Mouse (Mus musculus) kidney, embryonic 14.5 days (tissue): ENCODE measurements around the gene Spsb4. TPM values are rescaled to one million over a fixed set of nuclear protein-coding genes. Genes with fewer than 3 reads are reported as not detected.

Source experiments
- ATAC-seq: fragments of 200-750 bp; cut with Nextera tagmentation; 2 replicates; pipeline ENCODE4 v1.8.0; 2017; ENCODE audit warnings: moderate number of reproducible peaks, mild to moderate bottlenecking, moderate TSS enrichment, moderate library complexity; ENCODE audit not compliant: low FRiP score, low TSS enrichment
- H3K27ac ChIP-seq: fragments of 300-500 bp; sonication (generic); 2 replicates; pipeline ENCODE4 v1.5.1; 2014; ENCODE audit warnings: low read depth, mild to moderate bottlenecking, low read length, moderate library complexity, mixed read lengths
- H3K27me3 ChIP-seq: fragments of 300-500 bp; sonication (generic); 2 replicates; pipeline ENCODE4 v1.6.1; 2014; ENCODE audit warnings: mild to moderate bottlenecking, low read length; ENCODE audit not compliant: control insufficient read depth, insufficient read depth
- H3K36me3 ChIP-seq: fragments of 300-500 bp; sonication (generic); 2 replicates; pipeline ENCODE4 v1.6.1; 2014; ENCODE audit warnings: low read length, mixed read lengths; ENCODE audit not compliant: control insufficient read depth, insufficient read depth
- H3K4me1 ChIP-seq: fragments of 300-500 bp; sonication (generic); 2 replicates; pipeline ENCODE4 v1.6.1; 2014; ENCODE audit warnings: low read length, mixed read lengths; ENCODE audit not compliant: control insufficient read depth, insufficient read depth
- H3K4me2 ChIP-seq: fragments of 300-500 bp; sonication (generic); replicated peaks from 2 replicates; pipeline ENCODE4 v1.6.1; 2014; ENCODE audit warnings: low read depth, mild to moderate bottlenecking, low read length
- H3K4me3 ChIP-seq: fragments of 300-500 bp; sonication (generic); 2 replicates; pipeline ENCODE4 v1.5.1; 2014; ENCODE audit warnings: mild to moderate bottlenecking, low read length
- H3K9ac ChIP-seq: fragments of 300-500 bp; sonication (generic); 2 replicates; pipeline ENCODE4 v1.6.1; 2014; ENCODE audit warnings: low read depth, mild to moderate bottlenecking, low read length, moderate library complexity
- H3K9me3 ChIP-seq: fragments of 300-500 bp; sonication (generic); 2 replicates; pipeline ENCODE4 v1.6.1; 2016; ENCODE audit warnings: low read length; ENCODE audit not compliant: control insufficient read depth
- WGBS: fragments of 180-500 bp; shearing (Covaris S2); extraction: QIAGEN DNeasy Blood & Tissue Kit; methylation state at CpG from one replicate; pipeline ENCODE4 v1.1.7; 2014; 5-methylcytosine and 5-hydroxymethylcytosine counted together
- polyA plus RNA-seq: library from polyadenylated mRNA; unstranded; fragments of >200 nt; fragmentation: Nextera tagmentation; extraction: Ambion mirVana; gene quantifications from 2 replicates; pipeline ENCODE4 v1.2.1, GENCODE M21; 2014

The Spsb4 gene
- polyA plus RNA-seq, 1 experiment from 2014 or later: 55.6 TPM

DNA sequence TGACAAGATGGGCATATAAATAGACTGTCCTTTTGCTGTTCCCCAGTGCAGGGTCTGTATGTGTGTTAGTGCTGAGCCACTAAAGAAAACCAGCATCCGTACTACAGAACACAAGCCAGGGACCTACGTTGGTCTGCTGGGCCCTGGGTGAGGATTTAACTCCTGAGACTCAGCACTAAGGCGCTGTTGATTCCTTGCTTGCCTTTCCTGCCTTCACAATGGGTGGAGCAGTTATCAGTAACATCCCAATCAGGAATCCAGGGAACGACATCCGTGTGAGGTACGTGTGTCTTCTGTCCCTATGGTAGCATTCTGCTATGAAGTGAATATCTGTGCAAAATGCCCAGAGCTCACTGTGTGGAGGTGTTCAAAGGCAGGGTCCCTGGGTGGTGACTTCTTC is 8.2 kb downstream of the Spsb4 start:
- Histone ChIP-seq H3K9ac (no peak overlapping the region), H3K4me1 (peaks cover 27% of the 10 kb centered on the region), H3K27me3 (no peaks in the 10 kb centered on the region), H3K4me2 (no peak overlapping the region), H3K36me3 (peaks cover 3% of the 10 kb centered on the region; the same call in 1 of the 2 replicates), H3K27ac (no peak overlapping the region), H3K9me3 (no peaks in the 10 kb centered on the region; the same call in 1 of the 2 replicates), H3K4me3 (no peak overlapping the region)
- no peak for ATAC-seq
- WGBS: 90% methylated on average over 6 of the region's 6 CpGs

DNA sequence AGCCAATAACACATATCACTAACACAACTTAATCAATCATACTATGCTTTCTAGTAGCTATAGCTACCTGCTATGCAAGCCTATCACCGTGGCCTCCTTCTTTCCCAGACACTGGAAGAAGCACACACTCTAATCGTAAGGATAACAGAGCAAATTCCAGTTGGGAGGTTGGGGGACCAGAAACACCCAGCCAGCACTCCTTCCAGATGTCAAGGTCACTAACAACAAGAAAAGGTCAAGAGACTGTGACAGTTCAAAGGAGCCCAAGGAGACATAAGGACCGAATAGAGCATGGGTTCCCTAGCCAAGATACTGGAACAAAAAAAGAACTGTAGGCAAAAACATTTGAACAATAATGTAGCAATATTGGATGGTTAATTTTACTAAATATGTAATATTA is 13.9 kb downstream of the Spsb4 start:
- H3K27me3 ChIP-seq: no peaks in the 10 kb centered on the region
- peaks cover 3% of the 10 kb centered on the region; the same call in 1 of the 2 replicates for H3K36me3 ChIP-seq
- H3K9ac ChIP-seq: no peak overlapping the region
- WGBS: 40% methylated on average over 3 of the region's 3 CpGs
- ATAC-seq: no peak
- no peak overlapping the region for H3K4me2 ChIP-seq
- no peaks in the 10 kb centered on the region; the same call in 1 of the 2 replicates for H3K9me3 ChIP-seq
- H3K4me1 ChIP-seq: peaks cover 2% of the 10 kb centered on the region; the same call in 1 of the 2 replicates
- no peak overlapping the region for H3K4me3 ChIP-seq
- H3K27ac ChIP-seq: no peak overlapping the region

DNA sequence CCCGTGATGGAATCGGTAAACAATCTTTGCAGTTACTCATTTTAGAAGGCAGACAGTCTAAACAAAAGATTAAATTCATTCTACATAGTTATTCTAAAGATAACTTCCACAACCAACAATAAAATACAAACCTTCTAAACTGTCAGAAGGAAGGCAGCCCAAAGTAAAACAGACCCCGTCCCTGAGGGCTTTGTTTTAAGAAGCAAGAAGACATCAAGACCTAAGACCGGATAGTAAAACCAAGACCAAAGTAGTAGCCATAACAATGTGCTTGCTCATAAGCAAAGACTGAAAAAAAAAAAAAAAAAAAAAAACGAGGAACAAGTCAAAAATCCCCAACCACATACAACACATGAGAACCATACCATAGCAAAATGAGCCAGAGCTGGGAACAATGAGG is 15.5 kb downstream of the Spsb4 start:
- 50% methylated on average over 5 of the region's 5 CpGs for WGBS
- H3K9me3 ChIP-seq: no peaks in the 10 kb centered on the region; the same call in 1 of the 2 replicates
- H3K4me2 ChIP-seq: no peak overlapping the region
- no peak overlapping the region for H3K27ac ChIP-seq
- H3K4me1 ChIP-seq: peaks cover 2% of the 10 kb centered on the region; the same call in 1 of the 2 replicates
- peaks cover 3% of the 10 kb centered on the region; the same call in 1 of the 2 replicates for H3K36me3 ChIP-seq
- ATAC-seq: no peak
- H3K4me3 ChIP-seq: no peak overlapping the region
- no peak overlapping the region for H3K9ac ChIP-seq
- H3K27me3 ChIP-seq: no peaks in the 10 kb centered on the region

DNA sequence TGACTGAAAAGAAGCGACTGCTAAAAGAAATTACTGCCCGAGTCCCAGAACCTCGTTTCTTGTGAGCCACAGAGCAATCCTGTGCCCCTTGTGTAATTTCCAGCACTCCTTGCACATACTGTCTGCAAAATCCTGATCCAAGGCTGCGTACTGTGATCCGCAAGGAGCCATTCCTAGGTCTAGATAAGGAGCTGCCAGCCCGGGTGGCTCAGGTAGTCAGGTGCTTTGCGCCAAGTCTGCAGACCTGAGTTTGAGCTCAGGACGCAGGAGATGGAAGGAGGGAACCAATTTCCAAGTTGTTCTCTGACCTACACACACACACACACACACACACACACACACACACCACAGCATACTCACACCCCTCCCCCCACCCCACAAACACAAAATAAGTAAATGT is 16.0 kb downstream of the Spsb4 start:
- no peak overlapping the region for H3K4me3 ChIP-seq
- H3K4me2 ChIP-seq: no peak overlapping the region
- H3K27ac ChIP-seq: no peak overlapping the region
- H3K9me3 ChIP-seq: no peaks in the 10 kb centered on the region
- no peak overlapping the region for H3K9ac ChIP-seq
- H3K27me3 ChIP-seq: no peaks in the 10 kb centered on the region
- no peak for ATAC-seq
- no peaks in the 10 kb centered on the region; the same call in 1 of the 2 replicates for H3K36me3 ChIP-seq
- WGBS: 77% methylated on average over 8 of the region's 8 CpGs
- H3K4me1 ChIP-seq: peaks cover 2% of the 10 kb centered on the region; the same call in 1 of the 2 replicates

- 61% methylated on average over 7 of the region's 7 CpGs for WGBS
- Histone ChIP-seq H3K27me3 (no peaks in the 10 kb centered on the region), H3K9me3 (no peaks in the 10 kb centered on the region), H3K4me2 (no peak overlapping the region), H3K36me3 (no peaks in the 10 kb centered on the region), H3K9ac (no peak overlapping the region), H3K27ac (no peak overlapping the region), H3K4me1 (peaks cover 2% of the 10 kb centered on the region; the same call in 1 of the 2 replicates), H3K4me3 (no peak overlapping the region)
- no peak for ATAC-seq
These were observed 16.6 kb downstream of the Spsb4 start for GRCm38 (mm10) chr9:97002025-97002424.

GRCm38 (mm10) chr9:97001458-97001857 is 17.2 kb downstream of the Spsb4 start:
- no peak overlapping the region for H3K27ac ChIP-seq
- WGBS: 77% methylated on average over 10 of the region's 10 CpGs
- no peak for ATAC-seq
- no peak overlapping the region for H3K4me3 ChIP-seq
- H3K9ac ChIP-seq: no peak overlapping the region
- H3K36me3 ChIP-seq: no peaks in the 10 kb centered on the region
- peaks cover 2% of the 10 kb centered on the region; the same call in 1 of the 2 replicates for H3K4me1 ChIP-seq
- no peaks in the 10 kb centered on the region for H3K27me3 ChIP-seq
- H3K9me3 ChIP-seq: no peaks in the 10 kb centered on the region
- H3K4me2 ChIP-seq: no peak overlapping the region

GRCm38 (mm10) chr9:96995717-96996116 is 22.9 kb downstream of the Spsb4 start:
- WGBS: 94% methylated on average over 25 of the region's 25 CpGs

DNA sequence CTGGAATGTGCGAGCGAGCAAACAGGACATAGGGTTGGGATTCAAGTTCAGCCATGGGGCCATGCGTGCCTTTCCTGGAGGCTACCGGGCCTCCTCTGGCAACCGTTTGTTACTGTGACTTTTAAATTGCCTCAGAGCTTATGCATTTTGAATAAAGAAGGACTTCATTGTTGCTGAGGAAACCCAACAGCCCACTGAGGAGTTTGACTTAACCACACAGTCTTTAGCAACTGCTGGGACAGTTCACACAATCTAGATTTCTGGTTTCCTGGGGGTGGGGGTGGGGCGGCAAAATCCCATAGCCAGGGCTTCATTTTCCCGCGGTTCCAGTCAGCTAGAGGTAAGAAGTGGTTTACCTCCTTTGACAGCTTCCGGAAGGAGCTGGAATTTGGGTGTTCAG is 23.9 kb downstream of the Spsb4 start:
- peaks cover 22% of the 10 kb centered on the region for H3K4me1 ChIP-seq
- H3K27ac ChIP-seq: peak overlapping the region; percentile 38; the same call in 1 of the 2 replicates
- H3K4me2 ChIP-seq: no peak overlapping the region
- no peaks in the 10 kb centered on the region for H3K27me3 ChIP-seq
- H3K9ac ChIP-seq: no peak overlapping the region
- 74% methylated on average over 9 of the region's 9 CpGs for WGBS
- H3K9me3 ChIP-seq: no peaks in the 10 kb centered on the region
- no peak overlapping the region for H3K4me3 ChIP-seq
- ATAC-seq: no peak
- H3K36me3 ChIP-seq: peaks cover 12% of the 10 kb centered on the region

More at GRCm38 (mm10) chr9:96995717-96996116, 22.9 kb downstream of the Spsb4 start:
- Histone ChIP-seq H3K27ac (no peak overlapping the region), H3K4me1 (peaks cover 12% of the 10 kb centered on the region), H3K9ac (no peak overlapping the region), H3K4me3 (no peak overlapping the region), H3K36me3 (peaks cover 12% of the 10 kb centered on the region), H3K27me3 (no peaks in the 10 kb centered on the region), H3K9me3 (no peaks in the 10 kb centered on the region), H3K4me2 (no peak overlapping the region)
- ATAC-seq: no peak

GRCm38 (mm10) chr9:96991118-96991517 is 27.5 kb downstream of the Spsb4 start:
- no peak for ATAC-seq
- H3K27ac ChIP-seq: peak overlapping the region; percentile 4; the same call in 1 of the 2 replicates
- H3K4me2 ChIP-seq: no peak overlapping the region
- peaks cover 12% of the 10 kb centered on the region for H3K36me3 ChIP-seq
- 62% methylated on average over 14 of the region's 14 CpGs for WGBS
- no peaks in the 10 kb centered on the region for H3K9me3 ChIP-seq
- H3K9ac ChIP-seq: no peak overlapping the region
- no peak overlapping the region for H3K4me3 ChIP-seq
- peaks cover 49% of the 10 kb centered on the region for H3K4me1 ChIP-seq
- H3K27me3 ChIP-seq: no peaks in the 10 kb centered on the region
